In genomic region chr16:37011061-37011921, GRCm38 (mm10) we compare ENCODE assay signal across 8 mouse cellular contexts. TPM values are rescaled to one million over a fixed set of nuclear protein-coding genes. Genes with fewer than 3 reads are reported as not detected.
DNase-seq lines count a peak whose midpoint lies in the region; ATAC-seq lines count a peak whose summit lies in the region.

Gene Polq (plus strand): TSS chr16:37011786.

- DNase-seq in adipocyte (ENCODE audit: low spot score), result peak; percentile 98
- DNase-seq in embryo, embryonic 10 days (ENCODE audit: low spot score), result peak; percentile 95
- peak; percentile 88 for DNase-seq in gastrocnemius, postnatal 10 days
- DNase-seq in induced T-regulatory cell, adult 2 months (ENCODE audit: low read depth), result peak; percentile 97
- peak; percentile 70 to 95 for DNase-seq in left cerebral cortex, adult 9 months (ENCODE audit: low spot score in 2 of 2)
- peak; percentile 88 for DNase-seq in right cerebral cortex, postnatal 14 days
- DNase-seq in urinary bladder, postnatal 36 days (ENCODE audit: low spot score in 2 of 2), result peak; percentile 89 to 92

- peak; percentile 97 for ATAC-seq in megakaryocyte progenitor cell, adult 5-6 weeks (replicated peaks; ENCODE audit: poor library complexity)

RNA-seq across cellular contexts. Expression of gene Polq, which starts in this region (rescaled TPM):
- total RNA-seq in gastrocnemius, postnatal 10 days (2021), result 1 to 10 TPM; 1.1 to 1.8 TPM
- 24.7 and 28.1 TPM in 2 replicates for total RNA-seq in megakaryocyte progenitor cell, adult 5-6 weeks (2015)
- 20.7 and 28.6 TPM in 2 replicates for total RNA-seq in megakaryocyte progenitor cell, adult 5-6 weeks (2017)

Comparison
In these comparisons a context has a peak if more than half of its experiments do, and no peak if none do; other contexts are left out.
1. Peak in every context shown above with its lines: DNase-seq and ATAC-seq.
2. RNA of gene Polq (total RNA-seq): 20.7 to 28.6 TPM in megakaryocyte progenitor cell, adult 5-6 weeks; 1.1 to 1.8 TPM in gastrocnemius, postnatal 10 days; every median in the first group is over 4 times any median in the second.